Mouse (Mus musculus): ENCODE data around the gene Il13. TPM values are rescaled to one million over a fixed set of nuclear protein-coding genes. Genes with fewer than 3 reads are reported as not detected.

Gene Il13
- polyA plus RNA-seq, 1 experiment from 2014 or later: 1.3 TPM

GRCm38 (mm10) chr11:53585510-53585909 lies 49.0 kb downstream of the Il13 start:
- no peak for DNase-seq (ENCODE audit: low spot score)

- peak; percentile 31 for DNase-seq (ENCODE audit: low spot score)
Measured at GRCm38 (mm10) chr11:53584849-53585248, 49.7 kb downstream of the Il13 start.

- DNase-seq (ENCODE audit: low spot score): no peak
Measured at GRCm38 (mm10) chr11:53583151-53583550, 51.4 kb downstream of the Il13 start.

Other genes starting within 250 kb of the Il13 start
- gene Leap2, start 211.5 kb downstream of the Il13 start, polyA plus RNA-seq (2015; fragmentation: Nextera tagmentation; extraction: Ambion mirVana): 0.29 TPM in 1 of 2 replicates, not detected in the other
- gene Uqcrq, start 203.9 kb downstream of the Il13 start, polyA plus RNA-seq (2015; fragmentation: Nextera tagmentation; extraction: Ambion mirVana): 929 and 986 TPM in 2 replicates
- 0.36 and 1.1 TPM in 2 replicates for gene Gdf9, start 203.7 kb downstream of the Il13 start, polyA plus RNA-seq (2015; fragmentation: Nextera tagmentation; extraction: Ambion mirVana)
- not detected in 2 replicates for gene Gm10447, start 177.6 kb downstream of the Il13 start, polyA plus RNA-seq (2015; fragmentation: Nextera tagmentation; extraction: Ambion mirVana)
- gene Shroom1, start 177.5 kb downstream of the Il13 start, polyA plus RNA-seq (2015; fragmentation: Nextera tagmentation; extraction: Ambion mirVana): 0.27 and 0.42 TPM in 2 replicates
- gene Gm9837, start 164.2 kb downstream of the Il13 start, polyA plus RNA-seq (2015; fragmentation: Nextera tagmentation; extraction: Ambion mirVana): not detected in 2 replicates
- gene Gm9945, start 154.5 kb downstream of the Il13 start, polyA plus RNA-seq (2015; fragmentation: Nextera tagmentation; extraction: Ambion mirVana): not detected in 2 replicates
- gene Sowaha, start 154.4 kb downstream of the Il13 start, polyA plus RNA-seq (2015; fragmentation: Nextera tagmentation; extraction: Ambion mirVana): 0.05 and 0.15 TPM in 2 replicates
- 11.1 and 12.1 TPM in 2 replicates for gene Sept8, start 115.4 kb downstream of the Il13 start, polyA plus RNA-seq (2015; fragmentation: Nextera tagmentation; extraction: Ambion mirVana)
- 23.8 and 25.1 TPM in 2 replicates for gene Kif3a, start 67.3 kb downstream of the Il13 start, polyA plus RNA-seq (2015; fragmentation: Nextera tagmentation; extraction: Ambion mirVana)
- 1.2 and 1.5 TPM in 2 replicates for gene Il4, start 16.0 kb downstream of the Il13 start, polyA plus RNA-seq (2015; fragmentation: Nextera tagmentation; extraction: Ambion mirVana)
- gene Rad50, start 72.6 kb upstream of the Il13 start, polyA plus RNA-seq (2015; fragmentation: Nextera tagmentation; extraction: Ambion mirVana): 40.0 and 44.8 TPM in 2 replicates
- gene Il5, start 86.1 kb upstream of the Il13 start, polyA plus RNA-seq (2015; fragmentation: Nextera tagmentation; extraction: Ambion mirVana): 0.55 and 0.81 TPM in 2 replicates
- gene Irf1, start 135.3 kb upstream of the Il13 start, polyA plus RNA-seq (2015; fragmentation: Nextera tagmentation; extraction: Ambion mirVana): 105 and 114 TPM in 2 replicates
- 0.94 and 1.2 TPM in 2 replicates for gene Gm17334, start 138.5 kb upstream of the Il13 start, polyA plus RNA-seq (2015; fragmentation: Nextera tagmentation; extraction: Ambion mirVana)
- 24.2 and 25.5 TPM in 2 replicates for gene Gm12216, start 224.6 kb upstream of the Il13 start, polyA plus RNA-seq (2015; fragmentation: Nextera tagmentation; extraction: Ambion mirVana)

Measured in thymus, postnatal 0 days (tissue).